Mouse (Mus musculus): ENCODE measurements around the gene Zbtb4.

DNA sequence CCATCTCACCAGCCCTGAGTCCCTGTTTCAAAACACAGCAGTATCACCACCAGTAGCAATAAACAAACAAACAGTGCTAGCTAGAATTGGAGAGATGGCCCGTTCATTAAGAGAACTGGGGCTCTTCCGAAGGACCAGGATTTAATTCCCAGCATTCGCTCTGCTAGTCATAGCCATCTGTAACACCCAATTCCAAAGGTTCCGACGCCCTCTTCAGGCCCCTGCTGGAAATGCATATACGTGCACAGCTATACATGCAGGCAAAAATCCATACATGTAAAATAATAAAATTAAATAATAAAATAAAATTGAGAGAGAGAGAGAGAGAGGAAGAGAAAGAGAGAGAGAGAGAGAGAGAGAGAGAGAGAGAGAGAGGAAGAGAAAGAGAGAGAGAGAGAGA lies 46.3 kb upstream of the Zbtb4 start:
- no peak for TF ChIP-seq CTCF (IDR thresholded peaks at IDR 0.05; ENCODE audit: insufficient read depth, low read depth, low read length)
- TF ChIP-seq POLR2A (IDR thresholded peaks at IDR 0.05; ENCODE audit: insufficient read depth, low read depth, low read length): no peak
